9 mouse cellular contexts compared by ENCODE assay signal in the genomic region with DNA sequence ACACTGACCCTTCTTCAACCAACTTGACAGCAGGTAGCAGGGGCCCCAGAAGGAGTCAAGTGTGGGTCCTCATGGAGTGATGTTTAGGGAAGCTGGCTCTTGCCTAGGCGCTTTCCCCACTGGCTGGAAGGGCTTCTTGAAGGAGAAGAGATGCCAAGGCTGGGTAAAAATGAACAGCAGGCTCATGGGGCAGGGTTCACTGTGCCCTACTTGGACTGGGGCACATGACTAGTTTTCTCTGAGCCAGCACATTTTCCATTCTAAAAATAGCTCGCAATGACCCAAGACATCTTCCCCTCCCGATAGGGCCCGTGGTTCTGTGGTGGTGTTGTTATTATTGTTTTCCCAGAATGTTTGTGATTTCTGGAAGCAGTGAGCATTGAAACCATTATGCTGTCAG.
A peak's percentile ranks its signal among the peaks of the same experiment; 100 is the strongest.
DNase-seq lines count a peak whose midpoint lies in the region; ATAC-seq and TF ChIP-seq lines count a peak whose summit lies in the region.
"Had no signal": no experiment of that assay in that cellular context is flagged by ENCODE, and none has a peak within 500 bp of the region (broad histone marks: within the 10 kb centered on the region; RNA-seq: fewer than 3 reads in every experiment).

No protein-coding gene starts in this region.

- peak; percentile 63; the same call in 1 of the 2 replicates for TF ChIP-seq EP300 in heart, adult 2 months (IDR thresholded peaks at IDR 0.05; ENCODE audit: insufficient read depth, low read depth, low read length)

- no peak overlapping the region for H3K4me2 ChIP-seq in kidney, embryonic 14.5 days (replicated peaks; ENCODE audit: low read depth, low read length)

- intact Hi-C loops in heart, adult 2 months (cut with DNase I) = loop anchor here (5.0 kb wide), 1 partner anchor 151 kb away; no protein-coding TSS in a partner anchor

- H3K27ac ChIP-seq in heart, adult 2 months = peak overlapping the region; percentile 94
- H3K27ac ChIP-seq in kidney, embryonic 14.5 days (ENCODE audit: low read depth, low read length) = peak overlapping the region; percentile 14; the same call in 1 of the 2 replicates

- H3K4me3 ChIP-seq in heart, adult 2 months = no peak overlapping the region
- H3K4me3 ChIP-seq in kidney, embryonic 14.5 days (ENCODE audit: low read length) = no peak overlapping the region
- H3K4me3 ChIP-seq: embryonic facial prominence, embryonic 15.5 days had no signal

- no peak for TF ChIP-seq POLR2A in heart, adult 2 months (IDR thresholded peaks at IDR 0.05; ENCODE audit: insufficient read depth, low read depth, low read length)

- peak; percentile 22 for DNase-seq in cerebellum, adult 9-10 months
- no peak for DNase-seq in cerebellum, adult 11-12 months
- DNase-seq in 3T3-L1 (ENCODE audit: low read depth, low spot score) = peak; percentile 75
- DNase-seq in heart, adult 2 months = peak; percentile 45 to 70
- no peak for DNase-seq in urinary bladder, postnatal 25 days (ENCODE audit: low spot score)
- no peak for DNase-seq in frontal cortex, postnatal 10 days (ENCODE audit: low spot score in 2 of 2)

- WGBS in heart, adult 2 months = 42% methylated on average over 4 of the region's 4 CpGs
- 67% methylated on average over 4 of the region's 4 CpGs for WGBS in kidney, embryonic 14.5 days

- H3K9me3 ChIP-seq in kidney, embryonic 14.5 days (ENCODE audit: control insufficient read depth, low read length) = no peaks in the 10 kb centered on the region
- H3K9me3 ChIP-seq: embryonic facial prominence, embryonic 15.5 days had no signal

- H3K4me1 ChIP-seq in heart, adult 2 months (ENCODE audit: control insufficient read depth, insufficient read depth, low read length) = peaks cover 17% of the 10 kb centered on the region
- H3K4me1 ChIP-seq in kidney, embryonic 14.5 days (ENCODE audit: control insufficient read depth, insufficient read depth, low read length) = peaks cover 32% of the 10 kb centered on the region

- no peak for ATAC-seq in kidney, embryonic 14.5 days (ENCODE audit: low FRiP score, low TSS enrichment)
- no peak for ATAC-seq in granulocyte monocyte progenitor cell, adult 5-6 weeks (replicated peaks; ENCODE audit: poor library complexity, severe bottlenecking)

- H3K36me3 ChIP-seq in heart, adult 2 months (ENCODE audit: control insufficient read depth, insufficient read depth, low read length) = peaks cover 3% of the 10 kb centered on the region; the same call in 1 of the 2 replicates
- no peaks in the 10 kb centered on the region for H3K36me3 ChIP-seq in kidney, embryonic 14.5 days (ENCODE audit: control insufficient read depth, insufficient read depth, low read length)
- H3K36me3 ChIP-seq: embryonic facial prominence, embryonic 15.5 days had no signal

- TF ChIP-seq CTCF in heart, adult 2 months (IDR thresholded peaks at IDR 0.05) = no peak

- H3K79me2 ChIP-seq in heart, adult 2 months (replicated peaks; ENCODE audit: control insufficient read depth, insufficient read depth, low read length) = no peaks in the 10 kb centered on the region

- no peak overlapping the region; the same call in 1 of the 2 replicates for H3K9ac ChIP-seq in heart, adult 2 months (ENCODE audit: low read depth, low read length)
- no peak overlapping the region for H3K9ac ChIP-seq in kidney, embryonic 14.5 days (ENCODE audit: low read depth, low read length)
- H3K9ac ChIP-seq: embryonic facial prominence, embryonic 15.5 days had no signal

- H3K27me3 ChIP-seq in heart, adult 2 months (ENCODE audit: control insufficient read depth, insufficient read depth, low read length) = no peaks in the 10 kb centered on the region
- H3K27me3 ChIP-seq in kidney, embryonic 14.5 days (ENCODE audit: control insufficient read depth, insufficient read depth, low read length) = no peaks in the 10 kb centered on the region
- H3K27me3 ChIP-seq: embryonic facial prominence, embryonic 15.5 days had no signal

Comparison
In these comparisons a context has a peak if more than half of its experiments do, and no peak if none do; other contexts are left out.
1. DNase-seq: peak in cerebellum, adult 9-10 months (single experiment), 3T3-L1 (single experiment) and heart, adult 2 months (2 of 2); none in cerebellum, adult 11-12 months (single experiment), urinary bladder, postnatal 25 days (single experiment) and frontal cortex, postnatal 10 days (0 of 2).